Mouse (Mus musculus): ENCODE data around the gene Zfyve27. TPM values are rescaled to one million over a fixed set of nuclear protein-coding genes. Genes with fewer than 3 reads are reported as not detected.

The Zfyve27 gene
- total and polyA plus RNA-seq, 2 experiments from 2014 or later = 48.8 to 83.9 TPM

DNA sequence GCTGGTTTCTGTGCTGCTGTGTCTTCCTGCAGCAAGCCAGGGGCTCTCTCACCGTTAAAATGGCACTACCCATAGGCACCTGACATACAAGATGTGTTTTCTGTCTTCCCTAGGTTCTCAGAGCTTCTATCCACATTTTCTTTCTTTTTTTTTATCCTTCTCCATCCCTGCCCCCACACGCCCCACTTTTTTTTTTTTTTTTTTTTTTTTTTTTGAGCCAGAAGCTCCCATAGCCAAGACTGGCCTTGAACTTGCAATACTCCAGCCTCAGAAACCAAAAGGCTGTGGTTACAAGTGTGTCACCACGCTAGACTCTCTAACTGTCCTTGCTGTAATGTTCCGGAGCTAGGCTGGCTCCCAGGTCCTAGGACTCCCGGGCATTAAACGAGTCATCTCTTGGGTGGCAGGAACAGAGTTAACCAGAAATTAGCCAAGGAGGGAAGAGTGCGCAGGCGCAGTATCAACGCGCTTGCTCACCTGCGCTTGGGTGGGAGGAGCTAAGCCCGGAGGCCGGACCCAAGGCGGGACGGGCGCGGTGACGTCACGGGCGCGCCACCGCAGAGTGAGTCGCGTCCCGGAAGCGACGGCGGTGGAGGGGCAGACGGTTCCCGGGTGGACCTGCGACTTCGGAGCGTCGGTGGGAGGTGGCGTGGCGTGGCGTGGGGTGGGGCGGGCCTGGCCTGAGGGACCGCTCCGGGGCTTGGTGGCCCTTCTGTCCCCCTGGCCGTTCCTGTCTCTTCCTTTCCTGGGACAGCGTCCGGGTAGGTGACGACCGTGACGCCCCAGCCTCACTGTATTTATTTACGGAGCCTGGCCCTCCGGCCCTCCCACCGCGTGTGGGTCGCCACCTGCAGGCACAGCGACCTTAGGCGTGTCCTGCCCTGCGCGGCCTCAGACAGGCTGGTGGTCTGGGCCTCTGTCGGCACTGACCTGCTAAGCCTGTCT, 6.5 kb downstream of the Zfyve27 start:
- ATAC-seq (ENCODE audit: low FRiP score) = peak; percentile 92
- peaks cover 8% of the 10 kb centered on the region; the same call in 1 of the 2 replicates for H3K4me1 ChIP-seq (ENCODE audit: insufficient read depth, low read length)
- WGBS = 2% methylated on average over 49 of the region's 56 CpGs

DNA sequence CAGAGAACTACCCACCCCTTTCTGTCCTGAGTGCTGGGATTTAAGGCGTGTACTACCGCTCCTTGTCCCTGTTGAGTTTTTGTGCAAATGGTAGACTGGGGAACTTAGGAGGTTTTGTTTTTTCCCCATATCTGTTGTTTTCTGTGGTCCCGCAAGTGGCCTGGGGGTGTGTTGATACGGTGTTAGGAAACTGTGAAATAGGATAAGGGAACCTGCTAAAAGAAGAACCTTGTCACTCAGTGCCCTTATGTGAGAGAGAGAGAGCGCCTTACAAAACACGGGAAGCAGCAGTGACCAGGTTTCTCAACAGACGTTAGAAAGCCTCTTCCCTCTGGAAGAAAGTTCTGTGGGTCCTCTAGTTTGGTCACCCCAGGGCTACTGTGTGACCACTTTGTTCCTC, 13.1 kb downstream of the Zfyve27 start:
- no peaks in the 10 kb centered on the region for H3K27me3 ChIP-seq (ENCODE audit: insufficient read depth, low read length)
- H3K36me3 ChIP-seq (ENCODE audit: insufficient read depth, low read length) = peaks cover 31% of the 10 kb centered on the region
- 59% methylated on average over 7 of the region's 7 CpGs for WGBS
- ATAC-seq (ENCODE audit: low FRiP score) = no peak
- DNase-seq (ENCODE audit: low spot score) = no peak
- peaks cover under 1% of the 10 kb centered on the region; the same call in 1 of the 2 replicates for H3K4me1 ChIP-seq (ENCODE audit: insufficient read depth, low read length)
- H3K9ac ChIP-seq (replicated peaks; ENCODE audit: low read length, poor library complexity, severe bottlenecking) = no peak overlapping the region
- TF ChIP-seq CTCF (IDR thresholded peaks at IDR 0.05) = no peak
- no peaks in the 10 kb centered on the region for H3K9me3 ChIP-seq (ENCODE audit: low read length)
- H3K27ac ChIP-seq (ENCODE audit: low read depth, low read length) = no peak overlapping the region
- no peak overlapping the region for H3K4me2 ChIP-seq (ENCODE audit: low read depth, low read length, poor library complexity, severe bottlenecking)
- H3K4me3 ChIP-seq (ENCODE audit: low read depth, low read length) = no peak overlapping the region

More for the DNA sequence above, 6.5 kb downstream of the Zfyve27 start:
- H3K27ac ChIP-seq (ENCODE audit: low read depth, low read length) = peak overlapping the region; percentile 33
- H3K9ac ChIP-seq (replicated peaks; ENCODE audit: low read length, poor library complexity, severe bottlenecking) = peak overlapping the region; percentile 72
- no peaks in the 10 kb centered on the region for H3K27me3 ChIP-seq (ENCODE audit: insufficient read depth, low read length)
- peak overlapping the region; percentile 69 for H3K4me3 ChIP-seq (ENCODE audit: low read depth, low read length)
- H3K9me3 ChIP-seq (ENCODE audit: low read length) = no peaks in the 10 kb centered on the region
- peak; percentile 96 for DNase-seq (ENCODE audit: low spot score)
- no peaks in the 10 kb centered on the region for H3K36me3 ChIP-seq (ENCODE audit: insufficient read depth, low read length)
- H3K4me2 ChIP-seq (ENCODE audit: low read depth, low read length, poor library complexity, severe bottlenecking) = peak overlapping the region; percentile 83
- peak; percentile 12; the same call in 1 of the 2 replicates for TF ChIP-seq CTCF (IDR thresholded peaks at IDR 0.05)

DNA sequence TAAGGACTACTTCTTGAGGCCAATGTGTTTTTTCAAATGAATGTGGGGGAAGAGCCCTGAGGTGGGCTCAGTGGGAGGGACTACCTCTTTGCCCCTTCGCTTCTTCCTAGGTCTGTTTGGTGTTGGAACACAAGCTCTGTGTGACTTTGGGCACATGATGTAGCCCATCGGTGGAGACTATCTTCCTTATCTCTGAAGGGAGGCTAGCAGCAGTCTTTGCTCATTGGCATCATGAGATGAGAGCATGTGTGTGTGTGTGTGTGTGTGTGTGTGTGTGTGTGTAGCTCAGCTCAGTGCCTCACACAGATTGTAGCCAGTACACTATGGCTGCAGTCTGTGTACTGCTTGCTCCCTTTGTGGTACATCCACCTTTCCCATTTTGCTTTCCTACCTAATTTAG, 13.7 kb downstream of the Zfyve27 start:
- Histone ChIP-seq H3K9me3 (ENCODE audit: low read length) (no peaks in the 10 kb centered on the region), H3K4me2 (ENCODE audit: low read depth, low read length, poor library complexity, severe bottlenecking) (no peak overlapping the region), H3K36me3 (ENCODE audit: insufficient read depth, low read length) (peaks cover 31% of the 10 kb centered on the region), H3K4me1 (ENCODE audit: insufficient read depth, low read length) (no peaks in the 10 kb centered on the region; the same call in 1 of the 2 replicates), H3K9ac (replicated peaks; ENCODE audit: low read length, poor library complexity, severe bottlenecking) (no peak overlapping the region), H3K27me3 (ENCODE audit: insufficient read depth, low read length) (no peaks in the 10 kb centered on the region), H3K27ac (ENCODE audit: low read depth, low read length) (no peak overlapping the region), H3K4me3 (ENCODE audit: low read depth, low read length) (no peak overlapping the region)
- no peak for TF ChIP-seq CTCF (IDR thresholded peaks at IDR 0.05)
- WGBS = 90% methylated on average over 2 of the region's 2 CpGs
- ATAC-seq (ENCODE audit: low FRiP score) = no peak
- no peak for DNase-seq (ENCODE audit: low spot score)

DNA sequence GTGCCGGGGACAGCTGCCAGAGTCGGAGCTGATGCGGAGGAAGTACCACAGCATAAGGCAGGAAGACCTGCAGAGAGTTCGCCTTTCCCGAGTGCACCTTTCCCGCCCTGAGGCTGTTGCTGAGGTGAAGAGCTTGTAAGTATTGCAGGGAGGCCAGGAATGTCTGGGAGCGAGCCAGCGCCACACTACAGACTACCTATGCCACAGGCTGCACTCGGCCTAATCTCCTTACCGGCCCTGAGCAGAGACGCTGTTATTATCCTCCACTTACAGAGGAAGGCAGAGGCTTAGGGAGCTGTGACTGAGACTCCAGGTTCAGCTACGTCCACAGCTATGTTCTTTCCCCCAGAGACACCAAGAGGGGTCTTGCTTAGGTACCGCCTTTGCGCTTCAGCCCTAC, 15.6 kb downstream of the Zfyve27 start:
- no peak overlapping the region for H3K4me2 ChIP-seq (ENCODE audit: low read depth, low read length, poor library complexity, severe bottlenecking)
- H3K4me1 ChIP-seq (ENCODE audit: insufficient read depth, low read length) = no peaks in the 10 kb centered on the region
- WGBS = 93% methylated on average over 14 of the region's 14 CpGs
- TF ChIP-seq CTCF (IDR thresholded peaks at IDR 0.05) = no peak
- ATAC-seq (ENCODE audit: low FRiP score) = no peak
- H3K9ac ChIP-seq (replicated peaks; ENCODE audit: low read length, poor library complexity, severe bottlenecking) = no peak overlapping the region
- no peak overlapping the region for H3K27ac ChIP-seq (ENCODE audit: low read depth, low read length)
- H3K4me3 ChIP-seq (ENCODE audit: low read depth, low read length) = no peak overlapping the region
- H3K36me3 ChIP-seq (ENCODE audit: insufficient read depth, low read length) = peaks cover 47% of the 10 kb centered on the region
- H3K27me3 ChIP-seq (ENCODE audit: insufficient read depth, low read length) = no peaks in the 10 kb centered on the region
- DNase-seq (ENCODE audit: low spot score) = no peak
- no peaks in the 10 kb centered on the region for H3K9me3 ChIP-seq (ENCODE audit: low read length)

DNA sequence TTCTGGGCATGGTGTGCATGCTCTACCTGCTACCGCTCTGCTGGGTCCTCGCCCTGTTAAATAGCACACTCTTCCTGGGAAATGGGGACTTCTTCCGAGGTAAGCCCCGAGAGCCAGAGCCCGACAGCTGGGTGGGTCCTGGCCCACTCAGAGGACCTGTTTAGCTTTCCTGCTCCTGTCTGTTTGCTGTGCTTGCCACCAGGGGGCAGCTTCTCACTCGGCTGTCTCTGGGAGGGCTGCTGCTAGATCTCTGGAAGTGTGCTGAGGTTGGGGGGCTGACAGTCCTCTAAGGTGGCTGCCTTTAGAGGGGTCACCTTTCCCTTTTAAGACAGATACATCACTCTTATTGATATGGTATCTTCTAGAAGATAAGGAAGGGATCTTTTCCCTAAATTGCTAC, 18.9 kb downstream of the Zfyve27 start:
- ATAC-seq (ENCODE audit: low FRiP score) = no peak
- no peak overlapping the region for H3K9ac ChIP-seq (replicated peaks; ENCODE audit: low read length, poor library complexity, severe bottlenecking)

DNA sequence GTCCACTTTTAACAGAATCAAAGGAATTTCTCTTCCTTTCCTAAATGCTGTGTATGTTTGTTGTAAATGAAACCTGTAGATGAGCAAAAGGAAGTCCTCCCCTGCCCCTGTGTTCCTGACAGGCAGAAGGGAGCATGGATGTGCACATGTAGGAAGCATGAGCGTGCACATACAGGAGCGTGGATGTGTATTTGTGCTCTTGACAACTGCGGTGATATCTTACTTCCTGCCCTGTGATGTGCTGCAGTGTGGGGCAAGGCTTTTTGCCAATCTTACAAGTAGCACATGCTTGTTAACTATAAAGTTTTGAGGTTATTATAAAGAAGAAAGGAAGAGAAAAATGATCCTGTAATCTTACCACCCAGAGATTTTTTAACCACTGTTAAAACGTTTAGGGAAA, 26.0 kb downstream of the Zfyve27 start:
- Histone ChIP-seq H3K9ac (replicated peaks; ENCODE audit: low read length, poor library complexity, severe bottlenecking) (no peak overlapping the region), H3K36me3 (ENCODE audit: insufficient read depth, low read length) (peaks cover 48% of the 10 kb centered on the region), H3K27ac (ENCODE audit: low read depth, low read length) (no peak overlapping the region), H3K4me3 (ENCODE audit: low read depth, low read length) (no peak overlapping the region), H3K4me2 (ENCODE audit: low read depth, low read length, poor library complexity, severe bottlenecking) (no peak overlapping the region), H3K27me3 (ENCODE audit: insufficient read depth, low read length) (no peaks in the 10 kb centered on the region), H3K4me1 (ENCODE audit: insufficient read depth, low read length) (no peaks in the 10 kb centered on the region), H3K9me3 (ENCODE audit: low read length) (no peaks in the 10 kb centered on the region)
- no peak for TF ChIP-seq CTCF (IDR thresholded peaks at IDR 0.05)
- 86% methylated on average over 4 of the region's 4 CpGs for WGBS
- no peak for ATAC-seq (ENCODE audit: low FRiP score)
- DNase-seq (ENCODE audit: low spot score) = no peak

More for the DNA sequence above, 18.9 kb downstream of the Zfyve27 start:
- H3K27me3 ChIP-seq (ENCODE audit: insufficient read depth, low read length) = no peaks in the 10 kb centered on the region
- no peak for DNase-seq (ENCODE audit: low spot score)
- no peak overlapping the region for H3K27ac ChIP-seq (ENCODE audit: low read depth, low read length)
- WGBS = 67% methylated on average over 6 of the region's 6 CpGs
- H3K4me3 ChIP-seq (ENCODE audit: low read depth, low read length) = no peak overlapping the region
- no peaks in the 10 kb centered on the region for H3K9me3 ChIP-seq (ENCODE audit: low read length)
- H3K4me1 ChIP-seq (ENCODE audit: insufficient read depth, low read length) = no peaks in the 10 kb centered on the region
- TF ChIP-seq CTCF (IDR thresholded peaks at IDR 0.05) = peak; percentile 75
- no peak overlapping the region for H3K4me2 ChIP-seq (ENCODE audit: low read depth, low read length, poor library complexity, severe bottlenecking)
- H3K36me3 ChIP-seq (ENCODE audit: insufficient read depth, low read length) = peaks cover 74% of the 10 kb centered on the region
